Mouse (Mus musculus): ENCODE results near the gene Chd1. TPM values are rescaled to one million over a fixed set of nuclear protein-coding genes. Genes with fewer than 3 reads are reported as not detected.

Chd1 gene
- polyA plus RNA-seq, 2 experiments: 4.4 to 13.3 TPM

DNA sequence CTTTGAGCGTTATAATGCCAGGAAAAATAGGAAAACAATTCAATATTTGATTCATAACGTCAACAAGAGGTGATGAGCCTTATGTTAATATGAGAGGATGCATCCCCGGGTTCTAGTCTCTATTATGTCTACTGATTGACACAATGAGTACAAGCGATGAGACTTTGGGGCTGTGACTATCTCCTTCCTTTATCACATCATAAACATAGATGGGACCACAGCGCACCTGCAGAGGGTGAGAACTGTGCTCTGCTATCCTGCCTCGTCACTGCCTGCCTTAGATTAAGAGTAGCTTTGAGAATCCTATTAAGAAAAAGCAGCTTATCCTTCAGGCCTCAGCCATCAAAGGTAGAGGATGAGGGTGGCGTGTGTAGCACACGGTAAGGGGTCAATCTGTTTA, 85.9 kb downstream of the Chd1 start:
- WGBS (ENCODE audit: insufficient replicate concordance): 66% methylated on average over 8 of the region's 8 CpGs
- no peaks in the 10 kb centered on the region for H3K9me3 ChIP-seq (ENCODE audit: control insufficient read depth, low read length)
- no peaks in the 10 kb centered on the region for H3K4me1 ChIP-seq (replicated peaks; ENCODE audit: control insufficient read depth in 2 of 2, insufficient read depth in 2 of 2, low read length in 1 of 2)
- no peak overlapping the region for H3K4me3 ChIP-seq (ENCODE audit: insufficient read depth in 1 of 2, low read depth in 2 of 2, low read length in 2 of 2)
- no peak overlapping the region for H3K27ac ChIP-seq
- H3K27me3 ChIP-seq (ENCODE audit: control insufficient read depth, insufficient read depth, low read length): no peaks in the 10 kb centered on the region
- H3K4me2 ChIP-seq (ENCODE audit: low read depth): no peak overlapping the region
- H3K36me3 ChIP-seq (replicated peaks; ENCODE audit: control insufficient read depth, insufficient read depth, low read depth): no peaks in the 10 kb centered on the region
- DNase-seq (ENCODE audit: low read depth in 3 of 3, low spot score in 3 of 3) (no peak), ATAC-seq (ENCODE audit: insufficient read depth) (no peak)
- H3K9ac ChIP-seq (replicated peaks): no peak overlapping the region
- TF ChIP-seq CTCF (IDR thresholded peaks at IDR 0.05; ENCODE audit: low read depth) (no peak), EP300 (IDR thresholded peaks at IDR 0.05; ENCODE audit: low read depth) (no peak)

DNA sequence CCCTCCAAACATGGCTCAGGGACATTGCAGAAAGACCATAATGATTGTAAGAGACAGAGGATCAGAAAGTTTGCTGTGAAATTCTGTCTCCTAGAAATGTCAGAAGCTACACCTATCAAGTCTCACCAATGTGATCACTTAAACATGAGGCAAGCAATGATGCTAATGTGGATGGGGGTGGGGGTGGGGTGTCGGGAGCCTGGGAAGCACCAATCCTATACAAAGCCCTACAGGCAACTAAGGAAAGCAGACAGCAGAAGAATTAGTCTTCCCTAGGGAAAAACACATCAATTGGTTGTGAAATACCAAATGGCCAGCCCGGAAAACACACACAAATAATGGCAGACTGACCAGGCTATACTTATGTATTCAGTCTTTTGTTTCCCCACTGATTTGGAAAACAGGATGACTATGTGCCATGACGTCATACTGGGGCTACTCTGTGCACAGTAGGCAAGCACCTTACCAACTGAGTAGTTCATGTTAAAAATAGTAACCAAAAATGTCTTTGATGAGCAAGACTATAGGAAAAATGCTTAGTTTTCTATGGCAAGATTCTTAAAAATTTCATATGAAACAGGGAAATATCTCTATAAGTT, 94.5 kb downstream of the Chd1 start:
- Histone ChIP-seq H3K9ac (replicated peaks) (no peak overlapping the region), H3K27me3 (ENCODE audit: control insufficient read depth, insufficient read depth, low read length) (no peaks in the 10 kb centered on the region), H3K4me1 (replicated peaks; ENCODE audit: control insufficient read depth in 2 of 2, insufficient read depth in 2 of 2, low read length in 1 of 2) (no peaks in the 10 kb centered on the region), H3K36me3 (replicated peaks; ENCODE audit: control insufficient read depth, insufficient read depth, low read depth) (no peaks in the 10 kb centered on the region), H3K9me3 (ENCODE audit: control insufficient read depth, low read length) (no peaks in the 10 kb centered on the region), H3K27ac (no peak overlapping the region), H3K4me2 (ENCODE audit: low read depth) (no peak overlapping the region), H3K4me3 (ENCODE audit: insufficient read depth in 1 of 2, low read depth in 2 of 2, low read length in 2 of 2) (no peak overlapping the region)
- TF ChIP-seq CTCF (IDR thresholded peaks at IDR 0.05; ENCODE audit: low read depth) (no peak), EP300 (IDR thresholded peaks at IDR 0.05; ENCODE audit: low read depth) (no peak)
- WGBS (ENCODE audit: insufficient replicate concordance): 51% methylated on average over 3 of the region's 3 CpGs
- DNase-seq (ENCODE audit: low read depth in 3 of 3, low spot score in 3 of 3) (no peak), ATAC-seq (ENCODE audit: insufficient read depth) (no peak)

DNA sequence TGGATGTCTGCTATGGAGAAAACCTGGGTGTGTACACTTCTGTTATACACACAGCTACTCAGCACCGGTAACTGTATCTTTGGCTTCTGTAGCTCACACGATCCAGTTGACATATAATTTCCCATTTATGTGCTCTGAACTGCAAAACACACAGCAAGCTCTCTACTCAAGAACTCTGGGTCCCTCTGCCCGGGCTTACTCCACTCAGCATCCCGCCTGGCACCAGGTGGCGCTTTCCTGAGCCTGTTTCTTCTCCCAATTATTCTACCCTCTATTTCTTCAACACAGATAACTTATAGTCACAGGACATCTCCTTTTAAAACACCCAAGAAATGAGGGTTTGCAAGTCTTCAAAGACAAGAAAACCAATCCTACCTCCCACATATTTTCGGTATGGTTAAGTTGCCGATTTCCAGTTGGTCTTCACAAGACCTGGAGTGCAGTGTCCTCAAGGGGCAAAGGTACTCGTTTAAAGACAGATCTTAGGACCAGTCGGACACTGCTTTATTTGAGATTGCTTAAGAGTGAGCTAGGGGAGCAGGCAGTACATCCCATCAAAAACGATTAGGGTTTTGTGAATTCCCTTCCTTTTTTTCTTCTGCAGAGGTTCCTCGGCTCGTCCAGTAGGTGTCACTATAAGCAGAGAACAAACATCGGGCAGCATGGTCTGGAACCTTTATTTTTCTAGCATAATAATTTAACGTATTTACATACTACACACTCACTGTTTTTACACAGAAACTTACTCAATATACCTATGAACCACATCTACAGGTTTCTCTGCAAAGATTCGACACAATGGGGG, 99.4 kb downstream of the Chd1 start:
- no peaks in the 10 kb centered on the region for H3K27me3 ChIP-seq (ENCODE audit: control insufficient read depth, insufficient read depth, low read length)
- no peaks in the 10 kb centered on the region for H3K9me3 ChIP-seq (ENCODE audit: control insufficient read depth, low read length)
- ATAC-seq (ENCODE audit: insufficient read depth): no peak
- H3K9ac ChIP-seq (replicated peaks): no peak overlapping the region
- no peaks in the 10 kb centered on the region for H3K36me3 ChIP-seq (replicated peaks; ENCODE audit: control insufficient read depth, insufficient read depth, low read depth)
- peak in 1 of 3 experiments; percentile 4 for DNase-seq (ENCODE audit: low read depth in 3 of 3, low spot score in 3 of 3)
- H3K4me2 ChIP-seq (ENCODE audit: low read depth): no peak overlapping the region
- WGBS (ENCODE audit: insufficient replicate concordance): 33% methylated on average over 15 of the region's 15 CpGs
- peak; percentile 50; the same call in 1 of the 2 replicates for TF ChIP-seq CTCF (IDR thresholded peaks at IDR 0.05; ENCODE audit: low read depth)
- TF ChIP-seq EP300 (IDR thresholded peaks at IDR 0.05; ENCODE audit: low read depth): no peak
- 0 out of 4 replicates have a peak, but pooled peaks cover 0 to 3% of the 10 kb centered on the region in 2 experiments for H3K4me1 ChIP-seq (replicated peaks; ENCODE audit: control insufficient read depth in 2 of 2, insufficient read depth in 2 of 2, low read length in 1 of 2)
- no peak overlapping the region for H3K27ac ChIP-seq
- H3K4me3 ChIP-seq (ENCODE audit: insufficient read depth in 1 of 2, low read depth in 2 of 2, low read length in 2 of 2): no peak overlapping the region

DNA sequence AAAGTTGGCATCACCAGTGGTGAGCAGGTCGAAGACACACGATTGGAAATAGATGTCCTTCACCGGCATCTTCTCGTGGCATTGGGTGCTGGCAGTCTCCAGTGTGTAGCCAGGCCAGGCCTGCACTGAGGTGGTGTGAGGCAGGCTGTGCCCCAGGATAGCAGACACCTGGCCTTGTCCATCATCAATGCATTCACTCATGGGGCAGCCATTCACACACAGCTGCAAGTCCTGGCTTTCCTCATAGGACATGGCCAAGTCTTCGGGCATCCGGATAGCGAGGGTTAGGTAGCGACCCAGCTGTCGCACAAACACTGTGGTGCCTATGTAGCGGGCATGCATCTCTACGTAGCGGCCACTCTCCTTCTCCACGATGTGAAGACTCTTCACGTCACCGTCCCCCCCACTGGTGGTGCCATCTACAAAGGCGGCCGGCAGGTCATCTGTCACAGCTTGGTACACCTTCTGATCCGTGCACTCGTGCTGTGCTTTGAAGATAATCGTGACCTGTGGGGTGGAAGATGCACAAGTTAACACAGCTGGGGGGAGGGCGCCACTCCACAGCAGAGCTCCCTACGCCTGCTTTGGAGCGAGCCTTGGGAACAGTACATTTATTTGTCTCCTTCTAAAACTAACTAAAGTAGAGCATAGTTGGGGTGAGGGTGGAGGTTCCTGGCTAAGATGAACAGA, 102.7 kb downstream of the Chd1 start:
- H3K4me3 ChIP-seq (ENCODE audit: insufficient read depth in 1 of 2, low read depth in 2 of 2, low read length in 2 of 2): no peak overlapping the region
- H3K9ac ChIP-seq (replicated peaks): no peak overlapping the region
- DNase-seq (ENCODE audit: low read depth in 3 of 3, low spot score in 3 of 3): no peak
- H3K36me3 ChIP-seq (replicated peaks; ENCODE audit: control insufficient read depth, insufficient read depth, low read depth): no peaks in the 10 kb centered on the region
- WGBS (ENCODE audit: insufficient replicate concordance): 74% methylated on average over 23 of the region's 23 CpGs
- TF ChIP-seq EP300 (IDR thresholded peaks at IDR 0.05; ENCODE audit: low read depth) (no peak), CTCF (IDR thresholded peaks at IDR 0.05; ENCODE audit: low read depth) (no peak)
- ATAC-seq (ENCODE audit: insufficient read depth): no peak
- no peak overlapping the region for H3K4me2 ChIP-seq (ENCODE audit: low read depth)
- no peak overlapping the region for H3K27ac ChIP-seq
- peaks cover 0 to 3% of the 10 kb centered on the region in 2 experiments; a peak in 1 of 4 replicates for H3K4me1 ChIP-seq (replicated peaks; ENCODE audit: control insufficient read depth in 2 of 2, insufficient read depth in 2 of 2, low read length in 1 of 2)
- H3K9me3 ChIP-seq (ENCODE audit: control insufficient read depth, low read length): no peaks in the 10 kb centered on the region
- H3K27me3 ChIP-seq (ENCODE audit: control insufficient read depth, insufficient read depth, low read length): no peaks in the 10 kb centered on the region

DNA sequence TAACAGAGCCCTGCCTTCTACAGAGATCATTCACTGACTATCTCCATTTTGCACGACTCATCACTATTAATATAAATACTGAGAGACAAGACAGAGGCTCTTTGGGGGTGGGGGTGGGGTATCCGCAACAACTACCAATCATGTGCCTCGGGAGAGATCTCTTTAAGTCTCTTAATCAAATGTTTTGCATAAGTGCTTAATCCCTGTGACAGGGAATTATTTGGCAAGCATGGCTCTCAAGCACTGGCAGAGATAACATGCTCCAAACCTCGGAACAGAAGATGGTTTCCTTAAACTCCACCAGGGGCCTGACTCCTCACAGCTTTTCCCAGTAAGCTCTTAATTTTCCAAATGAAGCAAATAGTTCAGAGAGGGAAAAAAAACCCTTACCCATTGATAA, 103.2 kb downstream of the Chd1 start:
- Histone ChIP-seq H3K27me3 (ENCODE audit: control insufficient read depth, insufficient read depth, low read length) (no peaks in the 10 kb centered on the region), H3K4me1 (replicated peaks; ENCODE audit: control insufficient read depth in 2 of 2, insufficient read depth in 2 of 2, low read length in 1 of 2) (peaks cover 0 to 3% of the 10 kb centered on the region in 2 experiments; a peak in 1 of 4 replicates), H3K36me3 (replicated peaks; ENCODE audit: control insufficient read depth, insufficient read depth, low read depth) (no peaks in the 10 kb centered on the region), H3K4me3 (ENCODE audit: insufficient read depth in 1 of 2, low read depth in 2 of 2, low read length in 2 of 2) (no peak overlapping the region), H3K9me3 (ENCODE audit: control insufficient read depth, low read length) (no peaks in the 10 kb centered on the region), H3K4me2 (ENCODE audit: low read depth) (no peak overlapping the region), H3K9ac (replicated peaks) (no peak overlapping the region), H3K27ac (no peak overlapping the region)
- ATAC-seq (ENCODE audit: insufficient read depth): no peak
- TF ChIP-seq EP300 (IDR thresholded peaks at IDR 0.05; ENCODE audit: low read depth): no peak
- no peak for TF ChIP-seq CTCF (IDR thresholded peaks at IDR 0.05; ENCODE audit: low read depth)
- DNase-seq (ENCODE audit: low read depth in 3 of 3, low spot score in 3 of 3): no peak
- WGBS (ENCODE audit: insufficient replicate concordance): 42% methylated on average over 4 of the region's 4 CpGs
